Mouse (Mus musculus): ENCODE data around the gene Fxr2. TPM values are rescaled to one million over a fixed set of nuclear protein-coding genes. Genes with fewer than 3 reads are reported as not detected.

Gene Fxr2
- polyA plus RNA-seq, 1 experiment from 2014 or later: 35.0 TPM

DNA sequence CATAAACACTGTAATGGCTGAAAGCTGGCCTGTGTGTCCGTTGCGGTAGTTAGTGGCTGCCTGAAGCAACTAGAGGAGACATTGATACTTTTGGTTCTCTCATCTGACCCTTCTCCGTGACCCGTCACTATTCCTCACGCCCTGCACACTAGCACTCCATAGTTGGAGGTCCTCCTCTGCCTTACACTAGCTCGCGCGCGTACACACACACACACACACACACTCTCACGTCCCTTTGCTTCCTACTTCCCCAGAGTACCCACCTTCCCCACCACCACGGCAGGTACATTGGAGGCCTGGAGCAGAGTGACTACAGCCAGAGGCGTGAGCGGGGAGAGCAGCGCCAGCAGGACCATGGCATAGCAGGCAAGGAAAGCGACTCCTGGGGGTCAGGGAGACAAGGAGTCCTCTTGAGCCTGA, 24.7 kb downstream of the Fxr2 start:
- no peak overlapping the region for H3K4me2 ChIP-seq (ENCODE audit: low read length)
- no peaks in the 10 kb centered on the region for H3K27me3 ChIP-seq (replicated peaks; ENCODE audit: control insufficient read depth, insufficient read depth, low read length)
- no peak for ATAC-seq
- WGBS: 85% methylated on average over 15 of the region's 15 CpGs
- H3K9me3 ChIP-seq (replicated peaks; ENCODE audit: control insufficient read depth, low read length): no peaks in the 10 kb centered on the region
- H3K27ac ChIP-seq (ENCODE audit: low read depth, low read length): no peak overlapping the region
- H3K9ac ChIP-seq (ENCODE audit: low read length): no peak overlapping the region
- 0 out of 2 replicates have a peak, but pooled peaks cover 4% of the 10 kb centered on the region for H3K4me1 ChIP-seq (ENCODE audit: control insufficient read depth, insufficient read depth, low read length)
- no peak for DNase-seq (ENCODE audit: low spot score)
- peaks cover 58% of the 10 kb centered on the region for H3K36me3 ChIP-seq (ENCODE audit: control insufficient read depth, insufficient read depth, low read length)
- H3K4me3 ChIP-seq (ENCODE audit: low read depth, low read length): no peak overlapping the region

GRCm38 (mm10) chr11:69661221-69661881, 28.6 kb downstream of the Fxr2 start:
- DNase-seq (ENCODE audit: low spot score) (no peak), ATAC-seq (no peak)
- H3K4me1 ChIP-seq (ENCODE audit: control insufficient read depth, insufficient read depth, low read length): peaks cover 9% of the 10 kb centered on the region; the same call in 1 of the 2 replicates
- H3K27me3 ChIP-seq (replicated peaks; ENCODE audit: control insufficient read depth, insufficient read depth, low read length): no peaks in the 10 kb centered on the region
- H3K36me3 ChIP-seq (ENCODE audit: control insufficient read depth, insufficient read depth, low read length): peaks cover 56% of the 10 kb centered on the region
- H3K27ac ChIP-seq (ENCODE audit: low read depth, low read length): peak overlapping the region; percentile 96; the same call in 1 of the 2 replicates
- H3K9me3 ChIP-seq (replicated peaks; ENCODE audit: control insufficient read depth, low read length): no peaks in the 10 kb centered on the region
- WGBS: 77% methylated on average over 3 of the region's 3 CpGs
- H3K9ac ChIP-seq (ENCODE audit: low read length): peak overlapping the region; percentile 66; the same call in 1 of the 2 replicates
- H3K4me2 ChIP-seq (ENCODE audit: low read length): peak overlapping the region; percentile 59
- H3K4me3 ChIP-seq (ENCODE audit: low read depth, low read length): peak overlapping the region; percentile 49

GRCm38 (mm10) chr11:69662213-69662966, 29.6 kb downstream of the Fxr2 start, which contains the start of gene Mpdu1:
Gene Mpdu1, minus strand, starts transcription at chr11:69662642.
- WGBS: under 1% methylated on average over 48 of the region's 48 CpGs
- Histone ChIP-seq H3K4me1 (ENCODE audit: control insufficient read depth, insufficient read depth, low read length) (peaks cover 9% of the 10 kb centered on the region; the same call in 1 of the 2 replicates), H3K36me3 (ENCODE audit: control insufficient read depth, insufficient read depth, low read length) (peaks cover 56% of the 10 kb centered on the region)

GRCm38 (mm10) chr11:69662967-69663671, 30.3 kb downstream of the Fxr2 start:
- peaks cover 56% of the 10 kb centered on the region for H3K36me3 ChIP-seq (ENCODE audit: control insufficient read depth, insufficient read depth, low read length)
- ATAC-seq (no peak; the same call in none of the 2 replicates), DNase-seq (ENCODE audit: low spot score) (no peak)
- WGBS: 71% methylated on average over 13 of the region's 13 CpGs
- H3K4me1 ChIP-seq (ENCODE audit: control insufficient read depth, insufficient read depth, low read length): peaks cover 9% of the 10 kb centered on the region; the same call in 1 of the 2 replicates
- H3K4me3 ChIP-seq (ENCODE audit: low read depth, low read length): peak overlapping the region; percentile 49
- no peaks in the 10 kb centered on the region for H3K9me3 ChIP-seq (replicated peaks; ENCODE audit: control insufficient read depth, low read length)
- peak overlapping the region; percentile 59 for H3K4me2 ChIP-seq (ENCODE audit: low read length)
- peak overlapping the region; percentile 96 for H3K27ac ChIP-seq (ENCODE audit: low read depth, low read length)
- H3K27me3 ChIP-seq (replicated peaks; ENCODE audit: control insufficient read depth, insufficient read depth, low read length): no peaks in the 10 kb centered on the region
- peak overlapping the region; percentile 66 for H3K9ac ChIP-seq (ENCODE audit: low read length)

More at GRCm38 (mm10) chr11:69662213-69662966, 29.6 kb downstream of the Fxr2 start, which contains the start of gene Mpdu1:
- peak; percentile 97 for ATAC-seq
- H3K27ac ChIP-seq (ENCODE audit: low read depth, low read length): peak within 1 kb of the TSS; percentile 96
- peak within 1 kb of the TSS; percentile 49 for H3K4me3 ChIP-seq (ENCODE audit: low read depth, low read length)
- peak within 1 kb of the TSS; percentile 59 for H3K4me2 ChIP-seq (ENCODE audit: low read length)
- H3K27me3 ChIP-seq (replicated peaks; ENCODE audit: control insufficient read depth, insufficient read depth, low read length): no peaks in the 10 kb centered on the region
- peak within 1 kb of the TSS; percentile 66 for H3K9ac ChIP-seq (ENCODE audit: low read length)
- H3K9me3 ChIP-seq (replicated peaks; ENCODE audit: control insufficient read depth, low read length): no peaks in the 10 kb centered on the region
- DNase-seq (ENCODE audit: low spot score): peak; percentile 99

GRCm38 (mm10) chr11:69663795-69664194, 31.0 kb downstream of the Fxr2 start:
- Histone ChIP-seq H3K4me2 (ENCODE audit: low read length) (no peak overlapping the region), H3K27ac (ENCODE audit: low read depth, low read length) (no peak overlapping the region), H3K27me3 (replicated peaks; ENCODE audit: control insufficient read depth, insufficient read depth, low read length) (no peaks in the 10 kb centered on the region), H3K9me3 (replicated peaks; ENCODE audit: control insufficient read depth, low read length) (no peaks in the 10 kb centered on the region), H3K4me1 (ENCODE audit: control insufficient read depth, insufficient read depth, low read length) (peaks cover 9% of the 10 kb centered on the region; the same call in 1 of the 2 replicates), H3K9ac (ENCODE audit: low read length) (no peak overlapping the region), H3K4me3 (ENCODE audit: low read depth, low read length) (no peak overlapping the region), H3K36me3 (ENCODE audit: control insufficient read depth, insufficient read depth, low read length) (peaks cover 56% of the 10 kb centered on the region)
- DNase-seq (ENCODE audit: low spot score): no peak
- 85% methylated on average over 6 of the region's 6 CpGs for WGBS
- ATAC-seq: no peak

GRCm38 (mm10) chr11:69664841-69665240, 32.1 kb downstream of the Fxr2 start:
- Histone ChIP-seq H3K27me3 (replicated peaks; ENCODE audit: control insufficient read depth, insufficient read depth, low read length) (no peaks in the 10 kb centered on the region), H3K4me1 (ENCODE audit: control insufficient read depth, insufficient read depth, low read length) (peaks cover 17% of the 10 kb centered on the region), H3K27ac (ENCODE audit: low read depth, low read length) (no peak overlapping the region), H3K36me3 (ENCODE audit: control insufficient read depth, insufficient read depth, low read length) (peaks cover 62% of the 10 kb centered on the region), H3K9ac (ENCODE audit: low read length) (no peak overlapping the region), H3K4me2 (ENCODE audit: low read length) (no peak overlapping the region), H3K9me3 (replicated peaks; ENCODE audit: control insufficient read depth, low read length) (no peaks in the 10 kb centered on the region), H3K4me3 (ENCODE audit: low read depth, low read length) (no peak overlapping the region)
- 92% methylated on average over 7 of the region's 7 CpGs for WGBS
- DNase-seq (ENCODE audit: low spot score): no peak
- ATAC-seq: no peak

- Histone ChIP-seq H3K4me2 (ENCODE audit: low read length) (no peak overlapping the region), H3K4me1 (ENCODE audit: control insufficient read depth, insufficient read depth, low read length) (peaks cover 22% of the 10 kb centered on the region), H3K9me3 (replicated peaks; ENCODE audit: control insufficient read depth, low read length) (no peaks in the 10 kb centered on the region), H3K4me3 (ENCODE audit: low read depth, low read length) (no peak overlapping the region), H3K27ac (ENCODE audit: low read depth, low read length) (no peak overlapping the region), H3K36me3 (ENCODE audit: control insufficient read depth, insufficient read depth, low read length) (peaks cover 69% of the 10 kb centered on the region), H3K9ac (ENCODE audit: low read length) (no peak overlapping the region), H3K27me3 (replicated peaks; ENCODE audit: control insufficient read depth, insufficient read depth, low read length) (no peaks in the 10 kb centered on the region)
- no peak for DNase-seq (ENCODE audit: low spot score)
- 80% methylated on average over 9 of the region's 9 CpGs for WGBS
- no peak for ATAC-seq
These were observed 32.7 kb downstream of the Fxr2 start for GRCm38 (mm10) chr11:69665457-69665960.

- Histone ChIP-seq H3K4me1 (ENCODE audit: control insufficient read depth, insufficient read depth, low read length) (peaks cover 25% of the 10 kb centered on the region), H3K9me3 (replicated peaks; ENCODE audit: control insufficient read depth, low read length) (no peaks in the 10 kb centered on the region), H3K27ac (ENCODE audit: low read depth, low read length) (no peak within 1 kb of the TSS), H3K9ac (ENCODE audit: low read length) (no peak within 1 kb of the TSS), H3K4me3 (ENCODE audit: low read depth, low read length) (no peak within 1 kb of the TSS), H3K4me2 (ENCODE audit: low read length) (no peak within 1 kb of the TSS), H3K27me3 (replicated peaks; ENCODE audit: control insufficient read depth, insufficient read depth, low read length) (no peaks in the 10 kb centered on the region), H3K36me3 (ENCODE audit: control insufficient read depth, insufficient read depth, low read length) (peaks cover 73% of the 10 kb centered on the region)
- ATAC-seq (no peak), DNase-seq (ENCODE audit: low spot score) (peak; percentile 32)
- 25% methylated on average over 7 of the region's 7 CpGs for WGBS
These were observed 33.3 kb downstream of the Fxr2 start, which contains the start of gene Cd68 for GRCm38 (mm10) chr11:69665961-69666664. Gene Cd68, minus strand, starts transcription at chr11:69666153.

Data from forebrain, embryonic 14.5 days (tissue).